Mouse (Mus musculus) layer of hippocampus, adult 2 months (tissue): Measurements from ENCODE around the gene Dbt. TPM values are rescaled to one million over a fixed set of nuclear protein-coding genes. Genes with fewer than 3 reads are reported as not detected.

Source experiments
- DNase-seq, 2 experiments: peaks; one replicate each; pipeline ENCODE4 v3.0.0; 2022; ENCODE audit warnings: low spot score in 2 of 2
- H3K27ac ChIP-seq: fragments of 200-600 bp; 2 replicates; pipeline ENCODE4 v1.8.1; 2022
- H3K4me3 ChIP-seq: fragments of 200-600 bp; 2 replicates; pipeline ENCODE4 v1.8.1; 2022; ENCODE audit warnings: mild to moderate bottlenecking
- CTCF ChIP-seq: fragments of 200-600 bp; conservative IDR thresholded peaks from 2 replicates; pipeline ENCODE4 v1.8.1; 2022; ENCODE audit warnings: antibody characterized with exemption, mild to moderate bottlenecking, moderate library complexity
- total RNA-seq, 2 experiments: library from RNA; stranded (reverse); gene quantifications; 2 replicates each; pipeline ENCODE4 v1.2.3; 2021

Dbt gene
- total RNA-seq, 2 experiments from 2014 or later, result 18.9 to 24.0 TPM

GRCm38 (mm10) chr3:116562408-116563094 lies 49.7 kb downstream of the Dbt start, which contains the start of gene Lrrc39:
Gene Lrrc39 (plus strand): TSS chr3:116562973.
- Histone ChIP-seq H3K4me3 (no peak within 1 kb of the TSS), H3K27ac (no peak within 1 kb of the TSS)
- TF ChIP-seq CTCF, result no peak
- DNase-seq, result no peak

GRCm38 (mm10) chr3:116563095-116563492 lies 50.2 kb downstream of the Dbt start:
- TF ChIP-seq CTCF, result no peak
- Histone ChIP-seq H3K27ac (no peak overlapping the region), H3K4me3 (no peak overlapping the region)
- DNase-seq, result no peak

DNA sequence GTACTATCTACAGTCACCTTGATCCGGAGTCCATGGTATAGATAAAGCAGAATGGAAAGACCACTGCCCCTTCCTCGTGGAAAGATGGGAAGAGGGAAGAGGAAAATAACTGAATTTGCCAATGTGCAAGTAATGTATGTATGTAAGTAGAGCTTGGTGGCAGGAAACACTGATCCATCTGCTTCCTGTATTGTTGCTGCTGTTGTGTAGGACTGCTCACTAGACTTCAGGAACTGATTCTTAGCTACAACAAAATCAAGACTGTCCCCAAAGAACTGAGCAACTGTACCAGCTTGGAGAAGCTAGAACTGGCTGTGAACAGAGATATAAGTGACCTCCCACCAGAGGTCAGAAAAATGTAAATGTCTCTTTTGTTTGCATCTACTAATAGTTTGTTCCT lies 57.8 kb downstream of the Dbt start:
- no peak for TF ChIP-seq CTCF
- DNase-seq, result no peak
- Histone ChIP-seq H3K27ac (no peak overlapping the region), H3K4me3 (no peak overlapping the region)

- H3K27ac ChIP-seq, result no peak overlapping the region
- peak; percentile 60 for TF ChIP-seq CTCF
- H3K4me3 ChIP-seq, result no peak overlapping the region
- DNase-seq, result no peak
Measured at GRCm38 (mm10) chr3:116577286-116577685, 64.4 kb downstream of the Dbt start.

- DNase-seq, result peak in 1 of 2 experiments; percentile 23
- Histone ChIP-seq H3K4me3 (no peak overlapping the region), H3K27ac (no peak overlapping the region)
- TF ChIP-seq CTCF, result no peak
Measured at GRCm38 (mm10) chr3:116582201-116582600, 69.3 kb downstream of the Dbt start.

- TF ChIP-seq CTCF, result peak; percentile 70
- peak overlapping the region; percentile 96 for H3K27ac ChIP-seq
- DNase-seq, result peak in 1 of 2 experiments; percentile 48
Measured at GRCm38 (mm10) chr3:116594076-116594727, 81.3 kb downstream of the Dbt start.

DNA sequence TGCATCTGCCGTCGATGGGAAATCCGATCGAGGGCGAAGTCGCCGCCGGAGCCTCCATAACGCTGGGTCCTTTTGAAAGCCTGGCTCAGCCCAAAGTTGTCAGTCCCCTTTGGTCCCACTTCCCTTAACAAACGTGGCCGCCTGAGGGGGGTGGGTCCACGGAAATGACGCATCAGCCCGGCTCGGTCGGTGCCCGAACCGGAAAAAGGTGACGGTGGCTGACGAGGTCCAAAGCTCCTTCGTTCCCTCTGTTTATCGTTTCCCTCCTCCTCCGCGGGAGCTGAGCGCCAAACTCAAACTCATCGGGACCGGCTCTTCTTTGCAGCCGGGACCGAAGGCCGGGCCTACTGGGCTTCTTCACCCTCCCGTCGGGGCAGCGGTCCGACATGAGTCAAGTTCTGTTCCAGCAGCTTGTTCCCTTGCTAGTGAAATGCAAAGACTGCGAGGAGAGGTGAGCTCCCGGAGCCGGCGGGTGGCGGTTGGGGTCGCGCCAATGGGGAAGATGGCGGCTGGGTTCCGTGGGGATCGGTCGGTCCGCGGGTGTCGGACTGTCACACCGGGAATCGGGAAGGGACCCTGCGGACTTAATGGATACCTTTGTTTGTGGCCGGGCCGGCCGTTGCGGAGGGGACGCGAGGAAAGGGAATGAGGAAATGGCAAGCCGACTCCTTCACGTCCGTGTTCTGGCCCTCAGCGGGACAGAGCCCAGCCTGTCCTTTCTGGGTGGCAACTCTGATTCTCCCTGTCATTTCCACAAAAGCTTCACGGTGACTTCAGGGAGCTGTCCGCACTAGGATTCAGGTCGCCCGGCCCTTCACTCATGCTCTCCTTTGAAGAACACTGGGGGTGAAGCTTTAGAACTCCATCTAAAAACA lies 82.1 kb downstream of the Dbt start, which contains the start of gene Sass6:
Gene Sass6 (plus strand): TSS at position 255 of the 875 bp plus-strand sequence.
- DNase-seq, result peak; percentile 97 to 99
- Histone ChIP-seq H3K4me3 (peak within 1 kb of the TSS; percentile 72), H3K27ac (peak within 1 kb of the TSS; percentile 96)
- TF ChIP-seq CTCF, result no peak

More at GRCm38 (mm10) chr3:116594076-116594727, 81.3 kb downstream of the Dbt start:
- peak overlapping the region; percentile 72 for H3K4me3 ChIP-seq

GRCm38 (mm10) chr3:116595603-116595991 lies 82.7 kb downstream of the Dbt start:
- no peak for TF ChIP-seq CTCF
- DNase-seq, result no peak
- Histone ChIP-seq H3K27ac (peak overlapping the region; percentile 96; the same call in 1 of the 2 replicates), H3K4me3 (peak overlapping the region; percentile 72)

Other genes starting within 250 kb of the Dbt start
- 1 to 10 TPM; 4.9 to 6.2 TPM for gene Cdc14a, start 89.0 kb upstream of the Dbt start, total RNA-seq
- gene Rtca, start 4.9 kb upstream of the Dbt start, total RNA-seq, result 10 to 100 TPM; 59.4 to 64.5 TPM
- gene Lrrc39, start 49.9 kb downstream of the Dbt start, total RNA-seq, result under 1 TPM in 1 of 2 experiments, not detected in 1; 0.12 TPM
- 1 to 10 TPM; 7.4 to 9.4 TPM for gene Sass6, start 81.9 kb downstream of the Dbt start, total RNA-seq
- gene Trmt13, start 101.5 kb downstream of the Dbt start, total RNA-seq, result 10 to 100 TPM; 17.9 to 24.4 TPM
- gene Mfsd14a, start 149.6 kb downstream of the Dbt start, total RNA-seq, result 10 to 100 TPM; 54.4 to 57.7 TPM
- not detected for gene Gm43191, start 168.2 kb downstream of the Dbt start, total RNA-seq
- 10 to 100 TPM; 15.8 to 18.3 TPM for gene Slc35a3, start 199.8 kb downstream of the Dbt start, total RNA-seq